Mouse (Mus musculus): ENCODE data around the gene Il2. TPM values are rescaled to one million over a fixed set of nuclear protein-coding genes. Genes with fewer than 3 reads are reported as not detected.

Gene Il2
- polyA plus RNA-seq (2015; fragmentation: Nextera tagmentation; extraction: Ambion mirVana): 0.34 and 0.62 TPM in 2 replicates

DNA sequence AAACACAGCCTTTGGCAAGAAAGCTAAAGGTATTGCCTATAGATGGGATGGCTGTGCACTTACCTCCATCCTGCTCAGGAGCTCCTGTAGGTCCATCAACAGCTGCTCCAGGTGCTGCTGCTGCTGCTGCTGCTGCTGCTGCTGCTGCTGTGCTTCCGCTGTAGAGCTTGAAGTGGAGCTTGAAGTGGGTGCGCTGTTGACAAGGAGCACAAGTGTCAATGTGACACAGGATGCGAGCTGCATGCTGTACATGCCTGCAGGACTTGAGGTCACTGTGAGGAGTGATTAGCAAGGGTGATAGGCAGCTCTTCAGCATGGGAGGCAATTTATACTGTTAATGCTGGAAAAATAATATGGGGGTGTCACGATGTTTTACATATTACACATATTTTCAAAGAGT lies at the start of gene Il2:
Il2 (minus strand) TSS at position 305 of the 400 bp plus-strand sequence.
- H3K4me2 ChIP-seq (replicated peaks): no peak within 1 kb of the TSS
- 79% methylated on average over 4 of the region's 4 CpGs for WGBS
- H3K4me3 ChIP-seq: no peak within 1 kb of the TSS
- no peaks in the 10 kb centered on the region for H3K4me1 ChIP-seq
- no peak within 1 kb of the TSS for H3K27ac ChIP-seq (replicated peaks)
- no peak for ATAC-seq (replicated peaks)
- H3K9me3 ChIP-seq: no peaks in the 10 kb centered on the region
- no peak within 1 kb of the TSS for H3K9ac ChIP-seq (replicated peaks)
- H3K36me3 ChIP-seq: no peaks in the 10 kb centered on the region
- no peaks in the 10 kb centered on the region for H3K27me3 ChIP-seq

DNA sequence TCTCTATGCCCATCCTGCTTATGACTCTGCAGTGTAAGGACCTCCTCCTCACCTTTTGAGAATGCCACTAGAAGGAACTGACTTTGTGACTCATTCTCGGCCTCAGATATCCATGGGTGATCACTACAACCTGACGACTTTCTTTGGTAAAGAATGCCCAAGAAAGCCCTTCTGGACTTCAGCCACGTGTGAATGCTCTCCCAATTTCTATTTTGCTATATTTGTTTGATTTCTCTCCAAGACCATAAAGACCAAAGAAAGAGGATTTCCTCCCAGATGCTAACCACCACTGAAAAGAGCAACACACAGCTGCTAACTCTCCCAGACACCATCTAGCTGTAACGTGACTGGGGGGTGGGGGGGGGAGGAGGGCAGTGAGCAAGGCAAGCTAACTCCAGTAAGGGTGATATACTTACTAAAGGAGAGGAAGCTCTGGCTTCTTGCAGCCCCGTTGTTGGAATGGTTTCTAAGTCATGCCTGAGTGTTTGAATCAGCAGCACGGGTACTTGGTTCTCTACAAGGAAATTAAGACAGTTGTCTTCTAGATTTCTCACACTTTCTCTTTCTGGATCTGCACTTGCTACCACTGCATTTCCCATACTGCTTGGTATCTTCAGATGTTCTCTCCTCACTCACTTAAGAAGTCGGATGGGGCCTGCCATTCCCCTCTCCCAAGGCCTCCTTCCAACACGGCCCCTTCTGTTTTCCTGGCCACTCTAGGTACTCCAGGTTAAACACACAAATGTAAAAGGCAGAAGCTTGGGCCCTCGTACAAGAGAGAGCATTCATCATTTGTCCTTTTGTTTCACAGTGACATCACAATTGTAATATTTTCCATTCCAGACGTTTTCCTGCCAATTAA lies 49.2 kb upstream of the Il2 start:
- Histone ChIP-seq H3K4me2 (replicated peaks) (no peak overlapping the region), H3K4me1 (no peaks in the 10 kb centered on the region), H3K36me3 (no peaks in the 10 kb centered on the region), H3K9me3 (no peaks in the 10 kb centered on the region; the same call in 1 of the 2 replicates), H3K27ac (replicated peaks) (no peak overlapping the region), H3K9ac (replicated peaks) (no peak overlapping the region), H3K4me3 (no peak overlapping the region), H3K27me3 (no peaks in the 10 kb centered on the region)
- 74% methylated on average over 10 of the region's 10 CpGs for WGBS
- ATAC-seq (replicated peaks): no peak

DNA sequence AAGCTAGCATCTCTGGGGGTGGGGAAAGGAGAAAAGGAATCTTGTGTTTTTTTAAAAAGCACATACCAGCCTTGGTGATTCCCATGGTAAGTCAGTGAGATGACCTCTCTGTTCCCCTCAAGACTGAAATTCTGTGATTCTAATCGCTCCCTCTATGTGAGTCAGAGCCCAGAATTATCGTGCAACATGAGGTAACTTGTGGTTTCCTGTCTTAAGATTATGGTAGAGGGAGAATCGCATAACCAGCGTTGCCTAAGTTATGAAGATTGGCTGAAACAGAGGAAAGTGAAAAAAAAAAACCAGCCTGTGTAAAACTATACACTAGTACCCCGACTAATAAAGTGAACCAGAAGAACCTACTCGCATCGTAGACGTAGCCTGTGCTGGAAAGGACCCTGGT lies 47.5 kb upstream of the Il2 start:
- Histone ChIP-seq H3K27ac (replicated peaks) (no peak overlapping the region), H3K4me1 (no peaks in the 10 kb centered on the region), H3K36me3 (no peaks in the 10 kb centered on the region), H3K9me3 (no peaks in the 10 kb centered on the region; the same call in 1 of the 2 replicates), H3K4me3 (no peak overlapping the region), H3K9ac (replicated peaks) (no peak overlapping the region), H3K27me3 (no peaks in the 10 kb centered on the region), H3K4me2 (replicated peaks) (no peak overlapping the region)
- no peak for ATAC-seq (replicated peaks)
- 91% methylated on average over 8 of the region's 8 CpGs for WGBS

DNA sequence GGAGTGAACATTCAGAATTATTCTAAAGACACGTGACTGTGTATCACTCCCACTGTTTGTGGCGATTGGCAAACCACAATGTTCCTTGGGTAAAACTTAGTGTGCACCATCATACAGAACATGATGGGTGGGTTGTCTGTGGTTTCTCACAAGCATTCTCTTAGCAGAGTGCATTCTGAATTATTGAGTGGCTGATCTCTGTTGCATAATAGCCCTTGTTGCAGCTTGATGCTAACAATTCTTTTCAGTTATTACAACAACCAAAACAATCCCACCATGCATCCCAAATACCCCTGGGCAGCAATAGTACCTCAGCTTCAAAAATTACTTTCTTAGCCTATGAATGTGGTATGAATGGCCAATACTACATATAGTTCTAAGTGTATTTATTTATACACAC lies 43.5 kb upstream of the Il2 start:
- no peak overlapping the region for H3K4me3 ChIP-seq

DNA sequence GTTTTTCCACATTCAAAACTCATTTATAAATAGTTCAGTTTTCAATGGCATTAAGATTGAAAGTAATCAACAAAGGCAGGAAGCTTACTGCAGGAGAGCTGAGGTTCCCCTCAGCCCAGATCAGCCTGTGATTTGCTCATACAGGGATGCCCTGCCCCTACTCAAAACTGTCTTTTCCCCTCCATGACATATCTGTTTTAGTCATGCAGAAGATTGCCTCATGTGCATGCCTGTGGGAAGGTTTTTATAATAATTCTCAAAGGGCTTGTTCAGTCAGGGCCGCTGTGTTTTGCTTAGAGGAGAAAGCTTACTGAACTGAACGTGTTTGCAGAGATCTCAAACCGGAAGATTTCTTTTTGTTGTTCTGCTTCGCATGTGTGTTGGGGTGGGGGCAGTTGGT lies 35.3 kb upstream of the Il2 start:
- 55% methylated on average over 4 of the region's 4 CpGs for WGBS
- H3K36me3 ChIP-seq: no peaks in the 10 kb centered on the region
- no peaks in the 10 kb centered on the region for H3K4me1 ChIP-seq
- no peaks in the 10 kb centered on the region for H3K9me3 ChIP-seq
- no peaks in the 10 kb centered on the region for H3K27me3 ChIP-seq
- H3K4me3 ChIP-seq: no peak overlapping the region
- H3K9ac ChIP-seq (replicated peaks): no peak overlapping the region
- no peak for ATAC-seq (replicated peaks)
- H3K4me2 ChIP-seq (replicated peaks): no peak overlapping the region
- H3K27ac ChIP-seq (replicated peaks): no peak overlapping the region

More for the DNA sequence above, 43.5 kb upstream of the Il2 start:
- no peak overlapping the region for H3K27ac ChIP-seq (replicated peaks)
- no peaks in the 10 kb centered on the region for H3K27me3 ChIP-seq
- no peaks in the 10 kb centered on the region for H3K4me1 ChIP-seq
- no peak overlapping the region for H3K4me2 ChIP-seq (replicated peaks)
- no peak for ATAC-seq (replicated peaks)
- no peak overlapping the region for H3K9ac ChIP-seq (replicated peaks)
- H3K36me3 ChIP-seq: no peaks in the 10 kb centered on the region
- no peaks in the 10 kb centered on the region; the same call in 1 of the 2 replicates for H3K9me3 ChIP-seq
- WGBS: 95% methylated on average over 2 of the region's 2 CpGs

DNA sequence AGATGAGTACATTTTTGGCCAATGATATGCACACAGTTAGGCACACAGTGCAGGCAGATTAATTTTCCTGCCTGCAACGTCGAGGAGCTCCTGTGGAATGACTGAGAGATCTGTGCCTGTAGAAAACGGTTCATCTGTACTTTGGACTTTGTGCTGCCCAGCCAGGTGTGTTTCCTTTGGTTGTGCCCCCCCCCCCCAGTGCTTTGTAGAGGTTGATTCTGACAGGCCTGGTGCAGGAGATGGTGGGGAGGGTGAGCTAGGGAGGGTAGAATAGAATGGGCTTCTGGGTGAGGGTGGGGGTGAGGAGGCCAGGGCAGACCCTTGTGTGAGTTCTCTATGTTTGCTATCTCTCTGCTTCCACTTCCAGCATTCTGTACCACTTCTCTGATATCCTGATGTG lies 32.5 kb upstream of the Il2 start:
- H3K4me1 ChIP-seq: no peaks in the 10 kb centered on the region
- WGBS: 87% methylated on average over 3 of the region's 3 CpGs
- H3K27ac ChIP-seq (replicated peaks): no peak overlapping the region
- no peak overlapping the region for H3K9ac ChIP-seq (replicated peaks)
- no peak overlapping the region for H3K4me3 ChIP-seq
- no peak for ATAC-seq (replicated peaks)
- H3K4me2 ChIP-seq (replicated peaks): no peak overlapping the region
- H3K27me3 ChIP-seq: no peaks in the 10 kb centered on the region
- no peaks in the 10 kb centered on the region for H3K36me3 ChIP-seq
- no peaks in the 10 kb centered on the region for H3K9me3 ChIP-seq

DNA sequence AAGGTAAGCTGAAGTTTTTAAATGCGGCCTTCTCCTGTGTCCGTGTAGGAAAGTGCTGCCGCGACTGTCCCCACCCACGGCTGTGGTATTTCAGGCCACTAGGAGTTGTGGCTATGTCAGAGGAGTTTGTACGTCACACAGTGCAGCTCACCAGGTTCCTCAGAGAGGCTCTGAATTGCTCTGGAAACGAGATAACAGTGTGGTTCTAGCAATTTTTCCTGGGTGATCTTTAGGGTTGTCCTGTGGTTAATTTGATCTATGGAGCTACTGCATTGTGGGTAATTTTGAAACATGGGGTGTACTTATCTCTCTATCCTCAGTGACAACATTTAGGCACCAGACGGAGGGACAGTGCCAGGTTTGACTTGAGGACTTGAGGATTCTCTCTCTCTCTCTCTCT lies 31.3 kb upstream of the Il2 start:
- H3K36me3 ChIP-seq: no peaks in the 10 kb centered on the region
- H3K9me3 ChIP-seq: no peaks in the 10 kb centered on the region
- no peak overlapping the region for H3K4me2 ChIP-seq (replicated peaks)
- H3K4me3 ChIP-seq: no peak overlapping the region
- no peak overlapping the region for H3K9ac ChIP-seq (replicated peaks)
- H3K4me1 ChIP-seq: no peaks in the 10 kb centered on the region
- no peak overlapping the region for H3K27ac ChIP-seq (replicated peaks)
- no peaks in the 10 kb centered on the region for H3K27me3 ChIP-seq
- no peak for ATAC-seq (replicated peaks)
- WGBS: 76% methylated on average over 8 of the region's 8 CpGs

DNA sequence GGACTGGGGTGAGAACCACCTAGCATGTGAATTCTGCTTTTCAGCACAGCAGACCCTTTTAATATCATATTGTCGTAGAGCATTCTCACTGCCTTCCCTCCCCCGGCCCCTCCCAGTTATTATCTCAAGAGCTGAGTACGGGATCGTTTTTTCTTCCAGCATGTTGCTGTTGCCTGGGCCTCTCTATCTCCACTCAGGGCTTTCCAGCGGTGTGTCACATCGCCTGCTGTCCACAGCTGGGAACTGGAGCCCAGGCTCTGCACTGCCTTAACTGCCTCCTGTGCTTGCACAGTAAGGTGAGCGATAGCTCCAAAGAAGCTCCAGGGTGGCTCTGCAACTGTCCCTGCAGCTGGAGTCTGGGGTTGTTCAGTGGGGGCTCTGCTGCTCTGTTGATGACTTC lies 28.6 kb upstream of the Il2 start:
- Histone ChIP-seq H3K4me3 (no peak overlapping the region), H3K4me2 (replicated peaks) (no peak overlapping the region), H3K36me3 (no peaks in the 10 kb centered on the region), H3K27ac (replicated peaks) (no peak overlapping the region), H3K9ac (replicated peaks) (no peak overlapping the region), H3K9me3 (no peaks in the 10 kb centered on the region), H3K27me3 (no peaks in the 10 kb centered on the region), H3K4me1 (no peaks in the 10 kb centered on the region)
- 78% methylated on average over 7 of the region's 7 CpGs for WGBS
- no peak for ATAC-seq (replicated peaks)

DNA sequence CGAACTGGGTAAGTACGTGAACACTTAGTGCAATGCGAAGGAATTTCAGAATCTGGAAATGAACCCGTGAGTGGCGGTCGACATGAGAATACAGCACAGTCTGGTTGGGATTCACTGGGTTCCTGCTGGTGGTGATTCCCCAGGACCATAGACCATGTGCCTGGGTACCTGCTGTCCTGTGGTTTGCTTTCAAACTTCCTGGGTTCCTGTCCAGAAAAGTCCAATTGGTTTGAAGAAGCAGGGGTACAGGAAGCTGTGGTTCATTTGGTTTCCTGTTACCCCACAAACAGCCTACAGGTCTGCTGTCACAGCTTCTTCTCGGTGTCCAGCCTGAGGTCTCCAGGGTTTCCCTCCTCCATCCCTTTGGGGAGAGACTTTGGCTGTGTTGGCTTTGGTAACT lies 27.2 kb upstream of the Il2 start:
- Histone ChIP-seq H3K9me3 (no peaks in the 10 kb centered on the region), H3K36me3 (no peaks in the 10 kb centered on the region), H3K9ac (replicated peaks) (no peak overlapping the region), H3K27ac (replicated peaks) (no peak overlapping the region), H3K4me2 (replicated peaks) (no peak overlapping the region), H3K27me3 (no peaks in the 10 kb centered on the region), H3K4me3 (no peak overlapping the region), H3K4me1 (no peaks in the 10 kb centered on the region)
- WGBS: 92% methylated on average over 7 of the region's 7 CpGs
- no peak for ATAC-seq (replicated peaks)

DNA sequence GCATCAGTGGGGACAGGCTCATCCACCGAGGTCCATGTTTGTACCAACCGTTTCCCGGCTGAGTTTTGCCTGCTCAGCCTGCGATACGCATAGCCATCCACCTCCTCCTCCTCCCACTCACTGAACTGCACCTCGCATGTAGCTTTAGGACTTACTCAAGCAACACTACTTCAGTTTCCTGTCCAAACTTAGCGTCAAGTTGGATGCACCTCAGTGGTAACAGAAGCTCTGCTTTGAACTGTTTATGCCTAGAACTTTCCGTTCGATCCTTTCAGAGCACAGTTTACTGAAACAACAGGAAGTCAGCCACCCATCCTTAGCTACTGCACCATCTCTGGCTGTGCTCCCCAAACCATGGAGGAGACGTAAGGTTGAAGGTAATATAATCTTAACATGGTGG lies 26.5 kb upstream of the Il2 start:
- no peak overlapping the region for H3K4me2 ChIP-seq (replicated peaks)
- no peaks in the 10 kb centered on the region for H3K36me3 ChIP-seq
- no peak for ATAC-seq (replicated peaks)
- H3K27me3 ChIP-seq: no peaks in the 10 kb centered on the region
- no peak overlapping the region for H3K9ac ChIP-seq (replicated peaks)
- H3K4me1 ChIP-seq: no peaks in the 10 kb centered on the region
- no peaks in the 10 kb centered on the region for H3K9me3 ChIP-seq
- 90% methylated on average over 10 of the region's 10 CpGs for WGBS
- H3K27ac ChIP-seq (replicated peaks): no peak overlapping the region
- H3K4me3 ChIP-seq: no peak overlapping the region

DNA sequence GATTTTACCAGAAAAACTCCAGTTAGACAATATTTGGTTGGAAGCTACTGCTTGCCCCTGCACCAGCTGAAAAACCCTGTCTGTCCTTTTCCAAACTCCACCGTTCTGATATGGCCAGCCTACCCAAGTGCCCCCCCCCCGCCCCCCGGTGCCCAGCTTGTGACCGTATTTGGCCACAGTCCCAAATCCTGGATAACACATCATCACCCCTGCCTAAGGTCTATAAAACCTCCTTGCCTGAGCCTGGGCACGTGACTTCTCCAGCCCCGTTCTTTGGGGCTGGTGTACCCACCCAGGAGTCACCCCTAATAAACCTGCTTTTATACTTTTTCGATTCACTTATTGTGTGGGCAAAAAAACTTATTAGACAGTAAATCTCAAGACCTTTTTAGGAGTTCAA lies 21.1 kb upstream of the Il2 start:
- ATAC-seq (replicated peaks): no peak
- no peak overlapping the region for H3K4me2 ChIP-seq (replicated peaks)
- no peak overlapping the region for H3K4me3 ChIP-seq
- H3K36me3 ChIP-seq: no peaks in the 10 kb centered on the region
- WGBS: 77% methylated on average over 7 of the region's 7 CpGs
- H3K27me3 ChIP-seq: no peaks in the 10 kb centered on the region
- H3K27ac ChIP-seq (replicated peaks): no peak overlapping the region
- H3K9ac ChIP-seq (replicated peaks): no peak overlapping the region
- no peaks in the 10 kb centered on the region for H3K9me3 ChIP-seq
- H3K4me1 ChIP-seq: no peaks in the 10 kb centered on the region

DNA sequence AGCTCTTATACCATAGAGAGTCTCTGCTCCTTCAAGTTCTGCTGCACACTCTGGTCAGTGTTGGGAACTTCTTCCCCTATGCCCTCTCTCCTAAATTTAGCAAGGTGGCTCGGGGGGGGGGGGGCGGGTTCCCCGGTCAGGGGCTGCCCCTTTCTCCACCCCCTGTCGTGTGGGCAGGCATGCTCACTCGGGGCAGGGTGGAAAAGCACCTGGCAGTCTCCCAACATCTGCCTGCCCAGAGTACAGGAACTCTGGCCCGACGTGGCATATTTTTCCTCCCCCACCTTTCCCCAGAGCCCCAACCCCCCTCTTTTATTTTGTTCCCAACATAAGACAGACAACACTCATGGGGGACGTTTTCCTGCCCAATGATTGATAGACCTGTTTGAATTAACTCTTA lies 20.6 kb upstream of the Il2 start:
- no peak overlapping the region for H3K9ac ChIP-seq (replicated peaks)
- no peaks in the 10 kb centered on the region for H3K27me3 ChIP-seq
- H3K36me3 ChIP-seq: no peaks in the 10 kb centered on the region
- H3K4me1 ChIP-seq: no peaks in the 10 kb centered on the region
- no peaks in the 10 kb centered on the region for H3K9me3 ChIP-seq
- no peak overlapping the region for H3K4me3 ChIP-seq
- no peak overlapping the region for H3K4me2 ChIP-seq (replicated peaks)
- 34% methylated on average over 5 of the region's 8 CpGs for WGBS
- H3K27ac ChIP-seq (replicated peaks): no peak overlapping the region
- no peak for ATAC-seq (replicated peaks)

DNA sequence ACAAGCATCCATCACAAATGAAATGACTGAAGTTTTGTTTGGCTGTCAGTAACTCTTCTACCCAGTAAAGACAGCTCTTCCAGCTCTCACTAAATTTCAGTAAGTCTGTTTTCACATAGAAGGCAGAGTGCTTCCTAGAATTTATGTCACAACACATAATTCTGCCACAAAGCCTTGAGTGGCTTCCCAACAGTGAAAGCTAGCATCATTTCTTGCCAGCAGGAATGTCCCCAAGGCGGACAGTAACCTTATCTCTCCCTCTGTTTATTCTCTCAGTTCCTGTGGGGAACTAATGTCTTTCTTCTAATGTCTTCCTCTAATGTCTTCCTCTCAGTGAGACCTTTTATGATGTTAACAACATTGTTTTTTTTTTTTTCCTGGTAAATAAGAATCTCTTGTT lies 19.2 kb upstream of the Il2 start:
- Histone ChIP-seq H3K9ac (replicated peaks) (no peak overlapping the region), H3K4me2 (replicated peaks) (no peak overlapping the region), H3K36me3 (no peaks in the 10 kb centered on the region), H3K9me3 (no peaks in the 10 kb centered on the region), H3K27ac (replicated peaks) (no peak overlapping the region), H3K4me1 (no peaks in the 10 kb centered on the region), H3K27me3 (no peaks in the 10 kb centered on the region), H3K4me3 (no peak overlapping the region)
- WGBS: 73% methylated on average over 1 of the region's 1 CpGs
- no peak for ATAC-seq (replicated peaks)
